Mouse (Mus musculus): ENCODE measurements around the gene Agap2.
"Not testable (repeated sequence)": the region's sequence is repeated elsewhere in the genome, so short reads cannot be mapped to it uniquely, and the experiment has no call there.

Agap2 gene

GRCm38 (mm10) chr10:127059968-127060916 is 14.8 kb upstream of the Agap2 start, which contains the start of gene March9:
Gene March9 (minus strand): TSS chr10:127060184.
- peak; percentile 86 for DNase-seq

DNA sequence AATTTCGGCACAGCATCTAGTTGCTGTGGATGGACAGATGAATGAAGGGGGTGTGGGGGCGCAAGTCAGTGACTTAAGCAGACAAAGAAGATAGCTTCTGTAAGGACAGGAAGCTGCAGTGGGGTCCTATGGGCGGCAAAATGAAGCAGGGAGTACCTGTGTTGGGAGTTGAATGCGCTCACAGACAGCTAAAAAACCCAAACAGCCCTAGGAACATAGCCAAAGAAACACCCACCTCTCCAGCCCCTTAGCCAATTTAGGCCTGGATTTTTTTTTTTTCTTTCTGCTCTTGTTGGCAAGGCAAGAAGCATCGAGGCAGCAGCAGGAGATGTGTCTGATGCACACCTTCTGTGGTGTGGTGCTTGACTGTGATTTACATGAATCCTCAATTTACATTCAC is 14.0 kb upstream of the Agap2 start:
- no peak for DNase-seq

DNA sequence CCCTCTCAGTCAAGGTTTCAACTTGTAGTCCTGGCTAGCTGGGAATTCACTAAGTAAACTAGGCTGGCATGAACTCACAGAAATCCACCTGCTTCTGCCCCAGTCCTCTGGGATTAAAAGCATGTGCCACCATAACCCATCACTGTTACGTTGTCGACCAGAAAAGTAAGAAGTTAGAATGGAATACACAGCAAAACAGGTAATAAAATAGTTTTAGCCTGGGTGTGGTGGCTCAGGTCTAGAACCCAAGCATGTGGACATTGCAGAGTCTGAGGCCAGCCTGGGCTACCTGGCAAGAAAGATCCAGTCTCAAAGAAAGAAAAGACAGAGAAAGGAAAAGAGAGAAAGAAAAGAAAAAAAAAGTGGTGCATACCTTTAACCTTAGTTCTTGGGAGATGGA is 13.6 kb upstream of the Agap2 start:
- no peak for DNase-seq

GRCm38 (mm10) chr10:127062101-127062500 is 13.0 kb upstream of the Agap2 start:
- DNase-seq = not testable (repeated sequence)

DNA sequence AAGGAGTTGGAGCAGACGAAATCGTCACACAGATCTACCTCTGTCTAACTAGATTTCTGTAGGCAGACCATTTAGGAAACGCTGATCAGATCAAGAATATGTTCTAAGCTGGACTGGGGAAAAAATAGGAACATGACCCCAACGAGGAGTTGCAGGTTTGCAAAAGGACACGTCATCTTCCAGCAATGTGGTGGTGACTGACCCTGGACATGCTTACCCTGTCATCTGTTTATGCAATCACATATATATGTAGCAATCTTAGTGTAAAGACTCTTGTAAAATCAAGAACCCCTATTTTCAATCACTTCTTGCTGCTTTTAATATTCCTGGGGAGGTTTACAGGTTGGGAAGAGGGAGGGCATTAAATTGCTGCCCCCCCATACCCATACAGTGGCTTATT is 12.6 kb upstream of the Agap2 start:
- no peak for DNase-seq

DNA sequence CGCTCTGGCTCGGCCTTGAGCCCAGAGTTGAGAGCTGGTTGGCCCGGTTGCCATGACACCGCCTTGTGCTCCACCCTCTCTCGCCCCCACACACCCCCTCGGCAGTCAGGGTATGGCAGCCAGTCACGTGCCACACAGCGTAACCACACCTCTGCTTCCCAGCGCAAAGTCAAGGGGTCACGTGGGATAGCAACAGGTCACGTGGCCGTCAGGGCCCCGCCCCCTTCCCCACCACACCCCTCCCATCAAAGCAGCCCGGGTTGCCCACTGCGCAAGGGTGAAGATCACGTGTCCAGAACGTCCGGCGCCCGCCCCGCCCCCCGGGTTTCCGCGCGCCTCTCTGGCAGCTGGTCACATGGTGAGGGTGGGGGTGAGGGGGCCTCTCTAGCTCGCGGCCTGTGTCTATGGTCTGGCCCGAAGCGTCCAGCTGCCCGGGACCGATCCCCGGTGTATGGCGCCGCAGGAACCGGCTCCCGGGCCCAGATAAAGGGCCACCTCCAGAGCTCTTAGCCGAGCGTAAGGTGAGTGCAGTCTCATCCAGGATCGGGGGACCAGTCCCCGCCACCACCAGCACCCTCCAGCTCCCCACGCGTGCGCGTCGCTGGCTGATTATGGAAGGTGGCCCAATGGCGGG is 11.7 kb upstream of the Agap2 start, which contains the start of gene Cdk4:
Cdk4 (plus strand) TSS at position 296 of the 634 bp plus-strand sequence.
- peak; percentile 98 for DNase-seq

GRCm38 (mm10) chr10:127063913-127064870 is 10.9 kb upstream of the Agap2 start:
- no peak for DNase-seq

DNA sequence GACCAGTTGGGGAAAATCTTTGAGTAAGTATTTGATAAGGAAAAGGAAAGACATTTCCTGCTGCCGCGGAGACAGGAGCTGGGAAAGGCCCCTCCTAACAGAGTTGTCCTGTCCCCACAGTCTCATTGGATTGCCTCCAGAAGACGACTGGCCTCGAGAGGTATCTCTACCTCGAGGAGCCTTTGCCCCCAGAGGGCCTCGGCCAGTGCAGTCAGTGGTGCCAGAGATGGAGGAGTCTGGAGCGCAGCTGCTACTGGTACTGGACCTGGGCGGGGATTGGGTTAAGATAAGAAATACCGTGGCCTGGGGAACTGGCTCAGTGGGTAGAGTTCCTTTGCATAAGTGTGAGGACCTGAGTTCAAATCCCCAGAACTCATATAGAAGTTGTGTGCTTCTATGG is 9.1 kb upstream of the Agap2 start:
- DNase-seq = no peak

GRCm38 (mm10) chr10:127066519-127067018 is 8.5 kb upstream of the Agap2 start:
- no peak for DNase-seq

DNA sequence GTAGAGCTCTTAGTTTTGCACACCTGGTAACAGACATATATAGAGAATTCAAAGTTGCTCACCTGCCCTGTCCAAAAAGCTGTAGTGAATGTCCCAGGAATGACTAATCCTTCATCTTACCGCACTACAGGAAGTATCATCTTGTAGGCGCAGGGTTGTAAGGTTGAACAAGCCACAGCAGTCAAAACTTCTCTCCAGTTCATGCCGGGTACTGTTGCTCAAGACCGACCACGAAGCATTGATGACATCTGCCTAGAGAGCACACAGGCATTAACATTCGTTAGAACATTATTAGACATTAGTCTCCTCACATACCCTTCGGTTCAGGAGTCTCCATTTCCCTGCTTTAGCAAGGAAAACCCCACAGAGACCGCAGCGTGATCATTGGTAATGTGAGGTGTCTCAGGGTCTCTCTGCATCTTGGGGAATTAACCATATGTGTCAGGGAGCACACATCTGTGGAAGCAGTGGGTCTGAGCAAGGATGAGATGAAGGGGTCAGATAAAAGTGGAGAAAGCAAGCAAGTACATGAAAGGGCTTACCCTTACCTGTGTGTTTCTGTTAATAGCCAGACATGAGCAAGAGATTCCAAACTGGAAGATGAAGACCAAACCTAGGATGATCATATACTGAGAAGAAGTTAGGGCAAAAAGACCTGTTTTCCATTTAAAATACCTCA is 6.6 kb upstream of the Agap2 start:
- no peak for DNase-seq

DNA sequence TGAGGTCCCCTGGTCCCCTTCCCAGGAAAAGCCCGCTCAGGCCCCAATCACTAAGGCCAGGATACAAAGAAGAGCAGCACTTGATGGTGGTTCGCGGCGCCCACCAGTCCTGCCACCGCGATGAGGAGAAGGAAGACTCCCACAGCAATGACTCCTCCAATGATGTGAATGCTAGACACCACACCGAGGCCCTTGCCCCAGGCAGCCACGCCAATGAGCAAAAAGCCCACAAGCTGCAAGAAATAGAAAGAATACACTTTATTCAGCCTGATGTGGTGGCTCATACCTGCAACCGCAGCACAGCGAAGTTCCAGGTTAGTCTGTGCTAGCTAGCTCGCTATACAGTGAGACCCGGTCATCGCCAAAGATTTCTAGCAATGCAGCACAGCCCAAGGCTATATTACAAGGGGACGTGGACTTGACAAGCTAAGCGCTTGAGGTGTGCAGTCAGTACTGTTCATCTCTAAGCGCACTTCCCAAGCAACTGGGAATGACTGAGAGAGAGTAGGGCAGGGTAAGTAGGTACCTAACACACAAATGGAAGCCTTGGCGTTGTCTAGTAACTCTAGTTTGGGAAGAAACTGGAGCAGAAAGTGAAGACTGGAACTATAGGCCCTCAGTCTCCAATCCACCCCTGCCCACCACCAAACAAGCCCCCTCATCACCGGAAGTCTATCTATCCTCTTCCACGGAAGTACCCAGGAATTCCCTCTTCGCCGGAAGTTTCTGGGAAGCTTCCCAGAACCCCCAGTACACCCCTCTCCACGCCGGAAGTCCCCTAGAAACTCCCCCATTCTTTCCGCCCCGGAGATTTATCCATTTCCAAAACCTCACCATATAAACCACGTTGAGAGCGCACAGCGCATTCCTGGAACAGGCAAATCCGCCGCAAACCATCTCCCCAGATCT is 5.5 kb upstream of the Agap2 start:
- DNase-seq = no peak

DNA sequence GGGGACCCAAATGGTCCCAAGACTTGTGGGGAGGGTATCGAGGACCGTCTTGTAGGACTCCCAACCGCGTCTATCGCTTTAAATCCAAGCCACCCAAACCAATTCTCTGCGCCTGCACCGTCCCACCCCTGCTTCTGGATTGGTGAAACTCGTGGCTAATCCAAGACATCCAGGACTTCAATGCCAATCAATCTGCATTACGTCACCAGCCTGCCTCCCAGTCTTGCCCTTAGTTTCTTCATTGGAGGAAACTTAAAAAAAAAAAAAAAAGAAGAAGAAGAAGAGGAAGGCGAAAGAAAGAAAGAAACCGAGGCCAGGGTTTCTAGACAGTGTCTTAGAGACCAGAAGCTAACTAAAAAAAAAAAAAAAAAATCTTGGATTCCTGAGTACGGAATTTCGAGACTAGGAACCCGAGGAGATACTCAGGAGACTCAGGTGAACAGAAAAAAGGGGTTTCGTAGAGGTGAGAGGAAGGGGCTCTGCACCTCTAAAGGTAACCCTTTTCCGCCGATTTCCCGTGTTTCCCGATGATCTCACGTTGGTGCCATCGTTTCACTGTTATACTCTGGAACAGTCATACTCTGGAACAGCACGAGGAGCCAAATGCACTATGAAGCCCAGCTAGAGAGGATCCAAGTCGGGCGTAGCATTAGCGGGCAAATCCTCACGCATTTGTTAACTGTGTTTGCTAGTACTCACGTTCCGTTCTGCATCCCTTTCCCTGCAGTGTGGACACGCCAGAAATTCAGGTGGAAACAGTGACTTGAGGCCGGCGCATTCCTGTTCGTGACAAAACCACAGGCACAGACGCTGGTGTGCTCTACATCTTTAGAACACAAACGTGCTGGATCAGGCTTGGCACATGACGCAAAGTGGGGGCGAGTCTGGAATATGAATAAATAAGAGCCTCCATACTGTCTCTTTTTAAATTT is 4.6 kb upstream of the Agap2 start, which contains the start of gene Tspan31:
Tspan31 (minus strand) TSS at position 75 of the 932 bp plus-strand sequence.
- peak; percentile 87 for DNase-seq

DNA sequence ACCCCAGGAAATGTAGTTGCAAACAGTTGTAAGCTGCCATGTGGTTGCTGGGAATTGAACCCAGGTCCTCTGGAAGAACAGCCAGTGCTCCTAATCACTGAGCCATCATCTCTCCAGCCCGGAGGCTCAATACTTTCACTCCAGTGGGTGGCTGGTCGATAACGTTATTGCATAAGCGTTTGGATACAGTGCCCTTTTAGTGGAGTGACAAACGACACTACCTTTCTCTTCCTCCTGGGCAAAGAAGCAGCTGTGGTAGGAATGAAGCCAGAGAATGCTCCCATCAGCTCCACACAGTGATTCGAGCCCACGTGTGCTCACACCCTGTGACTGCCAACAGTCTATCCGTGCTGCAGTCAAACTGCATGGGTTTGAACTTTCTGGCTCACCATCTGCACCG is 3.9 kb upstream of the Agap2 start:
- no peak for DNase-seq

DNA sequence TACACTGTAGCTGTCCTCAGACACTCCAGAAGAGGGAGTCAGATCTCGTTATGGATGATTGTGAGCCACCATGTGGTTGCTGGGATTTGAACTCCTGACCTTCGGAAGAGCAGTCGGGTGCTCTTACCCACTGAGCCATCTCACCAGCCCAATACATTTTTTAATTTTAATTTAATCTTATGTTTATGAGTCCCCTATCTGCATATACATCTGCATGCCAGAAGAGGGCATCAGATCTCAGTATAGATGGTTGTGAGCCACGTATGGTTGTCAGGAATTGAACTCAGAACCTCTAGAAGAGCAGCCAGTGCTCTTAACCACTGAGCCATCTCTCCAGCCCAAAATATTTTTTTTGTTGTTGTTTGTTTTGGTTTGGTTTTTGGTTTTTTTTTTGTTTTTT is 2.8 kb upstream of the Agap2 start:
- not testable (repeated sequence) for DNase-seq

- not testable (repeated sequence) for DNase-seq
Observed at GRCm38 (mm10) chr10:127072969-127073368, 2.1 kb upstream of the Agap2 start.

GRCm38 (mm10) chr10:127073981-127074380 is 1.1 kb upstream of the Agap2 start:
- no peak for DNase-seq

GRCm38 (mm10) chr10:127075651-127076050 is 567 bp downstream of the Agap2 start:
- no peak for DNase-seq

- DNase-seq = no peak
Observed at GRCm38 (mm10) chr10:127076082-127076481, 998 bp downstream of the Agap2 start.

- DNase-seq = no peak
Observed at GRCm38 (mm10) chr10:127077515-127077914, 2.4 kb downstream of the Agap2 start.
